Mouse (Mus musculus) midbrain, embryonic 16.5 days (tissue): ENCODE results near the gene Rala. TPM values are rescaled to one million over a fixed set of nuclear protein-coding genes. Genes with fewer than 3 reads are reported as not detected.
A peak's percentile ranks its signal among the peaks of the same experiment; 100 is the strongest.

ENCODE experiments used
- ATAC-seq: fragments of 200-750 bp; cut with Nextera tagmentation; 2 replicates; pipeline ENCODE4 v1.8.0; 2017; ENCODE audit warnings: moderate TSS enrichment
- H3K27ac ChIP-seq: fragments of 300-500 bp; sonication (generic); 2 replicates; pipeline ENCODE4 v1.5.1; 2014; ENCODE audit warnings: mild to moderate bottlenecking, low read length, mixed read lengths
- H3K27me3 ChIP-seq: fragments of 300-500 bp; sonication (generic); 2 replicates; pipeline ENCODE4 v1.6.1; 2014; ENCODE audit warnings: low read depth, low read length, mixed read lengths; ENCODE audit not compliant: control insufficient read depth, insufficient read depth
- H3K36me3 ChIP-seq: fragments of 300-500 bp; sonication (generic); 2 replicates; pipeline ENCODE4 v1.6.1; 2014; ENCODE audit warnings: mild to moderate bottlenecking, low read length, moderate library complexity, mixed read lengths; ENCODE audit not compliant: control insufficient read depth, insufficient read depth
- H3K4me1 ChIP-seq: fragments of 300-500 bp; sonication (generic); 2 replicates; pipeline ENCODE4 v1.6.1; 2014; ENCODE audit warnings: mild to moderate bottlenecking, low read length, mixed read lengths; ENCODE audit not compliant: control insufficient read depth, insufficient read depth
- H3K4me2 ChIP-seq: fragments of 300-500 bp; sonication (generic); 2 replicates; pipeline ENCODE4 v1.6.1; 2014; ENCODE audit warnings: mild to moderate bottlenecking, low read length, mixed read lengths
- H3K4me3 ChIP-seq: fragments of 300-500 bp; sonication (generic); 2 replicates; pipeline ENCODE4 v1.5.1; 2014; ENCODE audit warnings: low read depth, mild to moderate bottlenecking, low read length, moderate library complexity, mixed read lengths
- H3K9ac ChIP-seq: fragments of 300-500 bp; sonication (generic); 2 replicates; pipeline ENCODE4 v1.6.1; 2014; ENCODE audit warnings: low read depth, low read length, mixed read lengths
- H3K9me3 ChIP-seq: fragments of 300-500 bp; sonication (generic); replicated peaks from 2 replicates; pipeline ENCODE4 v1.6.1; 2014; ENCODE audit warnings: mild to moderate bottlenecking, low read length, mixed read lengths; ENCODE audit not compliant: control insufficient read depth, poor library complexity, severe bottlenecking
- WGBS: fragments of 180-500 bp; shearing (Covaris S2); extraction: QIAGEN DNeasy Blood & Tissue Kit; methylation state at CpG from one replicate; pipeline ENCODE4 v1.1.7; 2014; 5-methylcytosine and 5-hydroxymethylcytosine counted together
- polyA plus RNA-seq: library from polyadenylated mRNA; unstranded; fragments of >200 nt; fragmentation: Nextera tagmentation; extraction: Ambion mirVana; gene quantifications from 2 replicates; pipeline ENCODE4 v1.2.1, GENCODE M21; 2015

The Rala gene
- polyA plus RNA-seq, 1 experiment from 2014 or later: 212 TPM

DNA sequence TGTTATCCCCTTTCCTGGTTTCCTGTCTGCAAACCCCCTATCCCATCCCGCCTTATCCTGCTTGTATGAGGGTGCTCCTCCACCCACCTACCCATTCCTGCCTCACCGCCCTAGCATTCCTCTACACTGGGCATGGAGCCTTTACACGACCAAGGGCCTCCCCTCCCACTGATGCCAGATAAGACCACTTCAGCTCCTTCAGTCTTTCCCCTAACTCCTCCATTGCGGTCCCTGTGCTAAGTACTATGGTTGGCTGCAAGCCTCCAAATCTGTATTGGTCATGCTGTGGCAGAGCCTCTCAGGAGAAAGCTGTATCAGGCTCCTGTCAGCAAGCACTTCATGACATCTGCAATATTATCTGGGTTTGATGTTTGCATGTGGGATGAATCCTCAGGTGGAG lies 42.6 kb downstream of the Rala start:
- no peaks in the 10 kb centered on the region for H3K36me3 ChIP-seq
- no peak overlapping the region for H3K4me2 ChIP-seq
- no peaks in the 10 kb centered on the region for H3K4me1 ChIP-seq
- no peak overlapping the region for H3K9ac ChIP-seq
- 90% methylated on average over 4 of the region's 4 CpGs for WGBS
- no peak overlapping the region for H3K4me3 ChIP-seq
- H3K27me3 ChIP-seq: no peaks in the 10 kb centered on the region
- no peak for ATAC-seq
- H3K9me3 ChIP-seq: no peaks in the 10 kb centered on the region
- H3K27ac ChIP-seq: no peak overlapping the region

DNA sequence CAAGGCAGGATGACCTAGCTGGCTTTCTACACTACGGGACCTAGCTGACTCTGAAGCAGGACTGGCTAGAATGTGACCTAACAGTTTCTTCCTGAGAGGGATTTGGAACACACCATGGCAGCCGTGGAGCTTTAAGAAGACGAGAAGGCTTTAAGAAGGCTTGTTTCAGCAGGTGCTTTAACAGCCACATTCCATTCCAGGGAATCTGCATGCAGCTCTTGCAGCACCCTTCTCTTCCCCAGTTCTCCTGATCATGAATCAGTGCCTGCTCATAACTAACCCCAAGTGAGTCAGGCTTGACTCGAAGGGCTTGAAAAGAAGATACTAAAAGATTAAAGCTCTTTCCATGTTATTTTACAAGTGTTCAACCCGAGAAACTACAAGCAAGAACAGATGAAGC lies 43.4 kb downstream of the Rala start:
- Histone ChIP-seq H3K9me3 (no peaks in the 10 kb centered on the region), H3K4me3 (no peak overlapping the region), H3K36me3 (0 out of 2 replicates have a peak, but pooled peaks cover 3% of the 10 kb centered on the region), H3K9ac (no peak overlapping the region), H3K27me3 (no peaks in the 10 kb centered on the region), H3K4me1 (no peaks in the 10 kb centered on the region), H3K27ac (no peak overlapping the region), H3K4me2 (no peak overlapping the region)
- WGBS: 87% methylated on average over 5 of the region's 5 CpGs
- ATAC-seq: no peak

DNA sequence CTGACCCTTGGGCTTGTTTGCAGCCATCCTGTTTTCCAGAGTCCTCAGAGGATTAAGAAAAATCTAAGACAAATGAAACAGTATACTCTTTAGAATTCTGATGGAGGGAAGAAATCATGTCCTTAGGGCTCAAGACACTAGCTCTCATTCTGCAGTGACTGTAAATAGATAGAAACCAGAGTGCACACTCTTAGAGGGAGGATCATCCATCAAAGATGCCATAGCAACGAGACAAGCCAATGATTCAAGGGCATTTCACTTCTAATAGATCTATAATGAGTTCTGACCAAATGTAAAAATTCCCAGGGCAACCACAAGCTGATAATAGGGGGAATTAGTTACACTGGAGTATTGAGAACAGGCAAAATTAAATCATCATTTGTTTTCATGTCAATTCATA lies 47.0 kb downstream of the Rala start:
- Histone ChIP-seq H3K4me1 (no peaks in the 10 kb centered on the region), H3K9ac (no peak overlapping the region), H3K27ac (no peak overlapping the region), H3K9me3 (no peaks in the 10 kb centered on the region), H3K27me3 (no peaks in the 10 kb centered on the region), H3K36me3 (peaks cover 13% of the 10 kb centered on the region), H3K4me3 (no peak overlapping the region), H3K4me2 (no peak overlapping the region)
- no peak for ATAC-seq
- WGBS: 61% methylated on average over 1 of the region's 1 CpGs

DNA sequence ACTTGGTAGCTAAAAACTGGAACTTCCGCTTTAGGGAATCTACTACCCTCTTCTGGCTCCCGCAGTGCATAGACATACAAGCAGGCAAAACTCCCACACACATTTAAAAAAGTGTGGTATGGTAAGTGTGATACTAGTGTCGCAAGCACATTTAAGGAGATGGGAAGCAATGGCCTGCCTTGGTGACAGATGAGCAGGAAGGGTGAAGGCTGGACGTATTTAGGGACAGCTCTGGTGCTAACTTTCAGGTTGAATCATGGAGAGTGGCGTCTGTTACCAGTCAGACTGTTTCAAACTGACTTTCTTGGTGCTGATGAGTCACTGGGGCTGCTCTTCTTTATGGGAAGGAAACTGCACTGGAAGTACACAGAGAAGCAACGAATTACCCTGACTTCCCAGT lies 52.5 kb downstream of the Rala start:
- no peak overlapping the region for H3K27ac ChIP-seq
- WGBS: 93% methylated on average over 6 of the region's 6 CpGs
- H3K4me3 ChIP-seq: no peak overlapping the region
- H3K9me3 ChIP-seq: no peaks in the 10 kb centered on the region
- H3K4me2 ChIP-seq: no peak overlapping the region
- H3K36me3 ChIP-seq: peaks cover 30% of the 10 kb centered on the region
- no peaks in the 10 kb centered on the region for H3K4me1 ChIP-seq
- H3K27me3 ChIP-seq: no peaks in the 10 kb centered on the region
- H3K9ac ChIP-seq: no peak overlapping the region
- ATAC-seq: no peak

DNA sequence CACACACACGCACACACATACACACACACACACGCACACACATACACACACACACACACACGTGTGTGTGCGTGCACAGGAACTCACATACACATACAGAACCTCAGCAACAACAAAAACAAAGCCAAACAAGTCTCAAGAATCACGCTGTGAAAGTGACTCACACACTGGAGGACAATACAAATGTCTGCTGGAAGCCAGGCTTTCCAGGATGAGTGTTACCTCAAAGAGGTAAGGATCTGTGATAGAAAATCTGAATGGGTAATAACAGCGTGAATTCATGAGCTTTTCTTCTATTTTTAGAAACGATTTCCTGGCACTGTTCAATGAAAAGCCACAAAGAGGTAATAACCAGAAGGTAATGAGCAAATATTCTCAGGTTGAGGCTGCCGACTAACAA lies 59.8 kb downstream of the Rala start:
- no peaks in the 10 kb centered on the region for H3K4me1 ChIP-seq
- ATAC-seq: no peak
- H3K27me3 ChIP-seq: no peaks in the 10 kb centered on the region
- H3K4me3 ChIP-seq: no peak overlapping the region
- H3K36me3 ChIP-seq: peaks cover 20% of the 10 kb centered on the region
- no peaks in the 10 kb centered on the region for H3K9me3 ChIP-seq
- no peak overlapping the region for H3K9ac ChIP-seq
- H3K4me2 ChIP-seq: no peak overlapping the region
- no peak overlapping the region for H3K27ac ChIP-seq
- WGBS: 80% methylated on average over 8 of the region's 8 CpGs

DNA sequence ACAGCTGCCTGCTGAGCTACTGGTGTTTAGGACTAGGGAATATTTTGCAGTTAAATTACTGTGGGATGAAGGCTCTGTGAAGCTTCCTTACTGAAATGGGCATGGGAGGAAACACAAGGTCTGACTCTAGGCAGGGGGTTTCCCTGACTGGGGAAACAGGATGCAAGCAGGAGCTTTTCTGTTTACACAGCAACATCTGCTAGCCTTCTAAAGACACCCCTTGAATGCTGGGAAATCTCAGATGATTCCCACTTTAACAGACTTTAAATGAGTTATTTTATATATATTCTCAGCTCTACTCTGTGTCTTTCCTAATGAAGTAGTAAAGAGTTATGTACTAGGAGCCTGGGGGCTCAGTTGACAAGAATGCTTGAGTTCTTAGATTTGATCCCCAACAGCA lies 65.0 kb downstream of the Rala start:
- Histone ChIP-seq H3K4me3 (no peak overlapping the region), H3K36me3 (peaks cover 10% of the 10 kb centered on the region), H3K9me3 (no peaks in the 10 kb centered on the region; the same call in 1 of the 2 replicates), H3K9ac (no peak overlapping the region), H3K27me3 (no peaks in the 10 kb centered on the region), H3K4me2 (no peak overlapping the region), H3K27ac (no peak overlapping the region), H3K4me1 (no peaks in the 10 kb centered on the region)
- ATAC-seq: no peak

DNA sequence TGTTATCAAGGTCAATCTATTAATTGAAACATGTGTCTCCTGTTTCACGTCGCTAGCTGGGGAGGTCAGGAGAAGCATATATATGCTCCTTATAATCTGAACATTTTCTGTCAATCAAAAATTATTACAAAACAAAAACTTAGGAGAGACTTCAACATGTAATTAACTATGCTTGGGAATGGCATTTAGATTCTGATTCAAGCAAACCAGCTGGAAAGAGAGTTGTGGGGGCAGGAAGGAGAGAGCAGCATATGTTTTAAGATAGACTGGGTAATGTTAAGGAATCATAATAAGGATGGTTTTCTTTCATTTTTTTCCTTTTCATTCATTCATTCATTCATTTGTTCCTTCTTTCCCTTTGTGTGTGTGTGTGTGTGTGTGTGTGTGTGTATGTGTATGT lies 77.3 kb downstream of the Rala start:
- H3K9me3 ChIP-seq: 0 out of 2 replicates have a peak, but pooled peaks cover 4% of the 10 kb centered on the region
- ATAC-seq: no peak
- no peak overlapping the region for H3K4me2 ChIP-seq
- 88% methylated on average over 2 of the region's 2 CpGs for WGBS
- H3K27ac ChIP-seq: no peak overlapping the region
- H3K27me3 ChIP-seq: no peaks in the 10 kb centered on the region
- H3K4me1 ChIP-seq: no peaks in the 10 kb centered on the region
- no peaks in the 10 kb centered on the region for H3K36me3 ChIP-seq
- H3K9ac ChIP-seq: no peak overlapping the region
- H3K4me3 ChIP-seq: no peak overlapping the region

DNA sequence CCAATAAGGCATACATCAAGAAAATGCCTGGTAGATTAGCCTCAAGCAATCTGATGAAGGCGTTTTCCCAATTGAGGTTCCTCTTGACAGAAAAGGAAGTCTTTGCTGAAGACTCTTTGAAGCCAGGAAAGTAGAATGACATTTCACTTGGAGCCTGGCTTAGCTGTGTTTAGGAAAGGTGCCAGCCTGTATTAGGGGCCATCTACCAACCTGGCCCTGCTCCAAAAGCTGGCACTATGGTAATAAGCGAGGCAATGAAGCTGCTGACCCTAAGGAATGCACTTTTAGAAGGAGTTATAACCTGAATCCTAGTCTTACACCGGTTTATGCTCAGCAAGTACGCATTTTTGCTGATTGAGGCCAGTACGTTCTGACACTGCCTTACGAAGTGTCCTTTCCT lies 83.5 kb downstream of the Rala start:
- WGBS: 88% methylated on average over 6 of the region's 6 CpGs
- ATAC-seq: no peak
- H3K9ac ChIP-seq: no peak overlapping the region

DNA sequence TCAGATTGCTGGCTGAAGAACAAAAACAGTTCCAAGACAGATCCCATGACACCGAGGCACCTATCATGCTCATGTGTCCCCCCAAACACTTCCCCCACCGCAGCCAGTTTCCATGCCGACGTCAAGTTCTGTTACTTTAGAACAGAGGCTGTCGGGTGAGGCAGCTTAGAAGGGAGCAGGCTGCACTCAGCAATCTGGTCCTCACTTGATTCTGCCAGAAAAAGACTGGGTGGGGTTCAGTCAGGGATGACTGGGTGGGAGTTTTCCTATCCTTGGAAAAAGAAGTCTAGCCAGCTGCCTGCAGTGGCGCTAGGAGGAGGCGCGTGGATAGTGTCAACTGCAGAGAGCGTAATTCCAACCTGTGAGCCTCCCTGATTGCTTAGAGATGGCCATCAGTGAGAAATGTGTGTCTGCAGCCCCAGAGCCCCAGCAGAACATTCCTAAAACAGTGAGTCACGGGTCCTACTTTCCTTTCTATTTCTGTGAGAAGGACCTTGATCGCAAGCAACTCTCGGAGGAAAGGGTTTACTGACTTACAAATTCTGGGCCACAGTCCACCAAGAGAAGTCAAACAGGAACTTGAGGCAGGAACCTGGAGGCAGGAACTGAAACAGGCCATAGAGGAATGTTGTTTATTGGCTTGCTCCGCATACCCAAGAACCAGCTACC lies 84.5 kb downstream of the Rala start:
- H3K4me1 ChIP-seq: peaks cover 8% of the 10 kb centered on the region
- no peak overlapping the region for H3K4me3 ChIP-seq
- H3K27me3 ChIP-seq: no peaks in the 10 kb centered on the region
- no peak overlapping the region for H3K9ac ChIP-seq
- ATAC-seq: 0 out of 2 replicates have a peak, but pooled peaks have one; percentile 18
- H3K27ac ChIP-seq: no peak overlapping the region
- H3K4me2 ChIP-seq: no peak overlapping the region
- H3K9me3 ChIP-seq: no peaks in the 10 kb centered on the region
- H3K36me3 ChIP-seq: no peaks in the 10 kb centered on the region
- WGBS: 86% methylated on average over 13 of the region's 13 CpGs

More for the DNA sequence above, 83.5 kb downstream of the Rala start:
- H3K27me3 ChIP-seq: no peaks in the 10 kb centered on the region
- H3K4me2 ChIP-seq: no peak overlapping the region
- peaks cover 5% of the 10 kb centered on the region for H3K4me1 ChIP-seq
- no peak overlapping the region for H3K27ac ChIP-seq
- no peak overlapping the region for H3K4me3 ChIP-seq
- no peaks in the 10 kb centered on the region for H3K9me3 ChIP-seq
- H3K36me3 ChIP-seq: no peaks in the 10 kb centered on the region
